Mouse (Mus musculus): ENCODE results near the gene Apoc2.
"Not testable (repeated sequence)": the region's sequence is repeated elsewhere in the genome, so short reads cannot be mapped to it uniquely, and the experiment has no call there.

Apoc2 gene

GRCm38 (mm10) chr7:19698907-19699826 lies 21.4 kb upstream of the Apoc2 start, which contains the start of gene Apoe:
Gene Apoe (minus strand): TSS chr7:19699188.
- peak; percentile 62 to 79 for DNase-seq

DNA sequence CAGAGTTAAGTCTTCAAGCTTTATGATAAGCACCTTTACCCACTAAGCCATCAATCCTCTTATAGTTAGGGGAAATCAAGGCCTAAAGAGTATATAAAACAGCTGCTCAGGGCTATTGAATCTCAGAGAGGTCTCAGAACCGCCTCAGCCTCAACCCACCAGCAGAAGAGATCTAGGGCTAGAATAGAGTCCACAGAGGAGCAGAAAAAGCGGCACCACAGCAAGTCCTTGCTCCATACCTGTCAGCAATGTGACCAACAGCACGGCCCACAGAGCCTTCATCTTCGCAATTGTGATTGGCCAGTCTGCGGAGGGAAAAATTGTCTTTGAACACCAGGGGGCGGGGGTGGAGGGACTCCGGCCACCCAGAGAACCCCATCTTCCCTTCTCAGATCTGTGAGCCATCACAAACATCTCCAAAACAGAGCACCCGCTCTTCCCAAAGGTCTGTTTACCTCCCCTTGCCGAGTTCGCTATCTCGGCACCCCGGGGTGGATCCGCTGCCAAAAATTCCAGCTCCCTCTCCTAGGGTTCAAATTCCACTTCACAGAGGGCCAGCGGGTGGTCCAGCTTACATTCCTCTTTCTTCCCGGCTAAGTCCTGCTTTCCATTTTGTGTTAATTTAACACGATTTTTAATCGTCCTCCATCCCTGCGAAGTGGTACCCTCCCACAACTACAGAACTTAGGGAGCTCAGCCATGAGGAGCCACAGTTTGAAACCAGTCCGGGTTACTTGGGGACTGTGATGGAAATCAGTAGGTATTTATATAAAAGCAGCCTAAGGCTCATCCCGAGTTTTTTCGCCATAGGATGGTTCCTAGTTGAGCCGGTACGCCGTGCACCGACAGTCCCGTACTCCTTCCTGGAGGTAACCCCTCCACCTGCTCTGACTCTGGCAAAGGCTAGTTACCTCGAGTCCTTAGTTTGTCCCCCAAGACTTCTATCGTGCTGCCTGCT lies 20.5 kb upstream of the Apoc2 start:
- peak; percentile 49 to 66 for DNase-seq

GRCm38 (mm10) chr7:19696336-19696873 lies 18.7 kb upstream of the Apoc2 start:
- DNase-seq, result no peak

GRCm38 (mm10) chr7:19695881-19696280 lies 18.1 kb upstream of the Apoc2 start:
- no peak for DNase-seq

GRCm38 (mm10) chr7:19695213-19695594 lies 17.5 kb upstream of the Apoc2 start:
- DNase-seq, result no peak

DNA sequence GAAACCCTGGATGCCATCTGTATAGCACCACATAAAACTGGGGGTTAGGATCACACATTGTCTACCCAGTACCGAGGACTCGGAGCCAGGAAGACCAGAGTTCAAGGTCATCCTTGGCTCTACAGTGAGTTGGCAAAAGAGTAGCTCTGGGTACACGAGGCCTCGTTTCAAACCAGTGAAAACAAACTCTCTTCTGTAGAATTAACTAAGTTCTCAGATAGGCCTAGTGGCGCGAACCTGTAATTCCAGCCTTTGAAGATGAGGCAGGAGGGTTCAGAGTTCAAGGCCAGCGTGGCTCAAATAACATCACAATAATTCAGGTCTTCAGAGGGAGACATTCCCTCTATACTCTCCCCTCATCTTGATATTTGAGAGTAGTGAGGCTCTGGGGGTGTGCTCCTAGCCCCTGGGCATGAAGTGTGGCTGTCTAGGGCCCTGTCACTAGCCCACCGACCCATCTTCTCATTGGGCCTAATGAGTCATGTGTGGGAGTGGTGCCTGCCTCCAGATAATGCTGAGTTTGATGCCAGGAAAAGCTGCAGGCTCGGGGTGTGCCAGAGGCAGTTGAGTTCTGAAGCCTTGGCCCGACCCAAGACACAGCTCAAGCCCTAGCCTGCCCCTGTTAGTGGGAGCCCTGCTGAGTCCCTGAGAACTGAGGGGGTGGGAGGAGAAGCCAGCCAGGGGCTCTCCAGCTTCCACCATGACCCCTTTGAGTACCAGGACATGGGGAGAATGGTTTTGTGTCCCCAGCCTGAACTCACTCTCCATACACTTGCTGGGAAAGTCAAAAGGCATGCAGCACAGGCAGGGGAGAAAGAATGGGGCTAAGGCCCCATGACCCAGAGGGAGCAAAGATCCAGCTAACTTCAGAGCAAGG lies 16.8 kb upstream of the Apoc2 start:
- no peak for DNase-seq

DNA sequence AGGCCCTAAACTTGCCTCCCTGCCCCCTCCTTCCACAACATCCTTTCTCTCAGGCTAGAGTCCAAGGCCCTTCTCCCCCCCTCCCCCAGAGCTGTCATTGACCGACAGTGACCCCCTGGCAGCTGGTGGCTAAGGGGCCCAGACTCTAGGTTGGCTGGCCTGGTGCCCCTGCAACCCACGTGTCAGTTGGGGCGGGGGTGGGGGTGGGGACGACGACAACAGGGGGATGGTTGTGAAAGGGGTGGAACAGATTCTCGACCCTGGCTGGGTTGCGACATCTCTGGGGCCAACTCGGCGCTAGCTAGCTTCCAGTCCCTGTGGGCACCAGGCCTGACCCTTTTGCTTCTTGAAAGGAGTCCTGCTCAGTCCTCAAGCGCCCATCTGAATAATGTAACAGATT lies 15.7 kb upstream of the Apoc2 start:
- DNase-seq, result peak; percentile 34 to 65

DNA sequence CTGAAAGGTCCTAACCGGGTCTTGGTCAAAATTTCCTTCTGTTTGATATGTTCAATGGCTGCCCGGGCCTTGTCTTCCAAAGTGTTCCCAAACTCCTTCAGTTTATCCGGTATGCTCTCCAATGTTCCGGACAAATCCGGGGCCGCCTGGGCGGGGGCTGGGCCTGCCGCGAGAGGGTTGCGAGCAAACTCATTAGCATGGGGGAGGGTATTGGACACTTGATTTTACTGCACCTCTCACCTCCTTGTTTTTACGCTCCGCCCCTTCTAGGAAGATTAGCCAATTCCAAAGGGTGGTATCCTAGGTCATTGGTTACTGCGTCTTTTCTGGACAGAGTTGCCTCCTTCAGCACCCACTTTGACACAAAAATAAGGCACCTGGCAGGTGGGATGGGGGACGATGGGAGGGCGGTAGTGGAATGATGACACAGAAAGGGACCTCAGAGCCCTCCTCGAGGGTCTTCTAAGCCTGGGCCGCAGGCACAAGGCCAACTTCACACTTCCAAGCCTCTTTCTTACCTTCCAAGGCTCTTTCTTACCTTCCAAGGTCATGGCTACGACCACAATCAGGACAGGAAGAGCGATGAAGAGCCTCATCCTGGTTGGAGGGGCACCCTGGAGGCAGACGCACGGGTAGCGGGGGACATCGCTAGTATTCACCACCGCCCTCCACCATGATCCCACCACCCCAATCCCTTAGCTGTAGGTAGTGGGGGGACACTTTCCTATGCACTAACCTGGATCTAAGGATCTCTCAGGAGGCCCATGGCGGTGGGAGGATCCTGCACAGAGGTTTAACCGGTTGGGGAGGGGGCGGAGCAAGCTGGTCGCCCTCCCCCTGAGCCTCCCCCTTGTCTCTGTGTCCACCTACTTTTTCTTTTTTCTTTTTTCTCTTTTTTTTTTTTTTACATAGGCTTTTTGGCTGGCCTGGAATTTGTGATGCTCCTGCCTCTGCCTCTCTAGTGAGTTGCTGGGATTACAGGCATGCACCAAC lies 14.4 kb upstream of the Apoc2 start, which contains the start of gene Apoc1:
Gene Apoc1, minus strand, starts transcription at position 788 of the 993 bp plus-strand sequence.
- peak; percentile 52 to 69 for DNase-seq

DNA sequence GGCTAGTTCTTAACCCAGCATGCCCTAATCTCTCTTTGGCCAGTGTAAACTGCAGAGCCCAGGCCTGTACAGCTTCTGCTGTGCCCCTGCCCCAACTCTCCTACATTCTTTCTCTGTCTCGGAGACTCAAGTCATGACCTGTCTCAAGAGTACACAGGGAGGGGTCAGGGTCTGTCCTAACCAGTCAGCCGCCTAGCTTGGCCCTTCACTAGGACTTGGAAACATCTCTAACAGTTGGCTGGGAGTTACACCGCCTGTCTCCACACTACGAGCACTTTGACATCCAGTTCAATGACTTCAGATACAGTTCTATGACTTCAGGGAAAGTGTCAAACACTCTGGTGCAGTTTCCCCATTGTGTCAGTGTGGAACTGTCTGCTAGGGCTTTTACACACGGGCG lies 13.7 kb upstream of the Apoc2 start:
- DNase-seq, result no peak

- DNase-seq, result no peak
Measured at GRCm38 (mm10) chr7:19690845-19691244, 13.1 kb upstream of the Apoc2 start.

- no peak for DNase-seq
Measured at GRCm38 (mm10) chr7:19688611-19689010, 10.9 kb upstream of the Apoc2 start.

- DNase-seq, result no peak
Measured at GRCm38 (mm10) chr7:19688101-19688500, 10.4 kb upstream of the Apoc2 start.

DNA sequence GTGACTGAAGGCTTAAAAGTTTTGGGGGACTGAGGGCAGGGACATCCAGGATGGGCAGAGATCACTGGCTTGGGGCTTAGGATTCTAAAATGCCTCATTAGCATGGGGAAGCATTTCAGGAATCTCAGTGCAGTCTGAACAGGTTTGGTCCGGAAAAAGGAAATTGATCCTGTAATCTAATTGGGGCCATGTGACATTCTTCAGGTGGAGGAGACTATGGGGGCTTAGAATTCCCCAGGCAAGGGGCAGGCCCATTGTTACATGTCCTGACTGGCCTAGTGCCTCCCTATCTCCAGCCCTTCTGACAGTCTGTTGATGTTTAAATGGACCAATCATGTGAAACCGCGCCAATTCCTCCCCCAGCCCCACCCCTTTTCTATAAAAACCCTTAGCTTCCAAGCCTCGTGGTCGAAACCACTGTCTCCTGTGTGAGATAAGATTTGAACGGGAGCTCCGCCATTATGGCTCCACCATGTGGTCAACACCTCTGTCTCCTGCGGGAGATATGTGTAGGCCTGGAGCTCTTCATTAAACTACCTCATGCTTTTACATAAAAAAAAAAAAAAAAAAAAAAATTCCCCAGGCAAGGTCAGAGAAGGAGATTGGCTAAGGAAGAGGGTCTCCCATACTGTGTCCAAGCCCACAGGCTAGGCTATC lies 9.3 kb upstream of the Apoc2 start:
- not testable (repeated sequence) for DNase-seq

DNA sequence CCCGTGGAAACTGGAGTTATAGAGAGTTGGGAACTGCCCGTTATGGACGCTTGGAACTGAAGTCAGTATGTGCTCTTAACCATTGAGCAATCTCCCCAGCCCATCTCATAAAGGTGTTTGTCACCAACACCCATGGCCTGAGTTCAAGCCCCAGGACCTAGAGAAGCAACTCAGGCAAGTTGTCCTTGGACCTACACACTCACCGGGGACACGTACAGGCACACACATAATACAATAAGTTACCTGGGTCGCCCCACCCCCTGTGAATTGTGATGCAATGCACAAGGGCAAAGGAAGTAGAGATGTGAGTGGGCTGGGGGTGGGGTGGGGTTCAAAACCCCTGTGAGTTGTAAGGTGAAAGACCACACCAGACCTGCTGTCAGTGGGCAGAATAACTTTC lies 8.8 kb upstream of the Apoc2 start:
- no peak for DNase-seq

DNA sequence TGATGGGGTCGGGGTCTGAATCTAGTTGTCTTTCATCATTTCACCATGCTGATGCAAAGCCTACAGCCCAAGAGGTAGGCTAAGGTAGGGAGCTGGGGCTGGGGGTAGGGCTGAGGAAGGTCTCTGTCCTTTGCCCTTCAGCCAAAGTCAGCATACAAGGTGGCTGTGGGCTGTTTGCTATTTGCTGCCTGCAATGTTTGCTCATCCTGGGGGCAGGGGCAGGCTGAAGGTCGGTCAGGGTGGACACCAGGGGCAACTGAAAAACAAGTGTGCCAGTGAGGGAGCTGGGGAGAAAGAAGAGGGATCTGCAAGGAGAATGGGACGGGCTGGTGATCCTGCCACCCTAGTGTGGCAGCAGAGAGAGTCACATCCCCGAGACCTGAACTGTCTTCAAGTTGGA lies 7.6 kb upstream of the Apoc2 start:
- no peak for DNase-seq

- DNase-seq, result no peak
Measured at GRCm38 (mm10) chr7:19683771-19684201, 6.0 kb upstream of the Apoc2 start.

DNA sequence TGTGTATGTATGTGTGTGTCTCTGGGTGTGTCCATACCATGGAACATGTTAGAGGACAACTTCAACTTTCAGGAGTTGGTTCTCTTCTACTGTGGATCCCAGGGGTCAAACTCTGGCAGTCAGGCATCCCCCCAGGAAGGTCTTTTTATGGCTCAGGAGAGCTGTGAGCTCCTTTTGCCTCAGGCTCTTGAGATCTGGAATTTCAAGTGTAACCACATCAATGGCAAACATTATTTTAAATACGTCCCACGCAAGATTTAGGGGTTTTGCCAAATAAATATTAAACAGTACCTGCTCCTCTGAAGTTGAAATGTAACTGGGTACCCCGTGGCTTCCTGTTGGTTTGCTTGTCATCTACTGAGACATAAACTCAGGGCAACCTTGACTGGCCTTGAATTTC lies 5.2 kb upstream of the Apoc2 start:
- no peak for DNase-seq

DNA sequence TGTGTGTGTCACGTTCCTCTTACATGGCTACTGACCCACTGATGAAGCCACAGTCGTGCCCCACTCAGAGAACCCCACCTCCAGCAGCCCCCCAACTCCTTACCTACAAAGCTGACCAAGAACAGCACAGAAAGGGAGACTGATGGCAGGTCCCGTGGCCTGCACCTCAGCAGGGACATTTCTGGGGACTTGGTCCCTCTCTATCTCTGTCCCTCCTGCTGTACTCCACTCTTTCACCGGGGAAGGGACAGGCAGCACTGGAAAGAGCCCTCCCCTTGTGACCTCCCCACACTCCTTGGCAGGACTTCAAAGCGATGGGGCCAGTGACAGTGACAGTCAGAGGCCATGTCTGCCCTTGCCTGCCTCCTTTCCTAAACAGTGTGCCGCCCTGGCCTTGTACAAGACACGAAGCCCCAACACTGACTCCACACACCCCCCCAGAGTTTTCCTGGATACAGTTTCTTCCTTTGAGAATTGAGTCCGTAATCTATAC lies 3.5 kb upstream of the Apoc2 start, which contains the start of the genes Gm44805 and Apoc4:
Gene Gm44805, minus strand, starts transcription at position 222 of the 493 bp plus-strand sequence.
Gene Apoc4, minus strand, starts transcription at position 278 of the 493 bp plus-strand sequence.
- DNase-seq, result no peak

GRCm38 (mm10) chr7:19680702-19681101 lies 3.0 kb upstream of the Apoc2 start:
- no peak for DNase-seq

- DNase-seq, result no peak
Measured at GRCm38 (mm10) chr7:19678901-19679300, 1.2 kb upstream of the Apoc2 start.

All from kidney, postnatal 4 days (tissue).